Mouse (Mus musculus): ENCODE measurements around the gene Nutm2.
"Not testable (repeated sequence)": the region's sequence is repeated elsewhere in the genome, so short reads cannot be mapped to it uniquely, and the experiment has no call there.

The Nutm2 gene

DNA sequence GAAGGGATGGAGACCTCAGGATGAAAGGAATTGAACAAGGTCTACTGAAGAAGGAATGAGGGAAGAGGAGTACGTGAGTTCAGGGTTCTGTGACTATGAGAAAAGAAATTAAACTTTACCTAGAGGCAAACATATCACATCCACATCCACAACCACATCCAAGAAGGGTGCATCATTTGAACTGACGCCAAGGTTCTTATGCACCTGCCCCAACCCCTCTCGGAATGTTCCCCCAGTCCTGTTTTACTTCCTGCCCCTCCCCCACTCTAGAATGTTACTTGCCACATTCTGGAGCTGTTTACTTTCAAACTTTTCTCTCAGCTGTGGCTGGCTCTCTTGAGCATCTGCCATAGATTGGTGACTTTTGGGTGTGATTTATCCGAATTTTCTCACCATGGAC lies at the start of gene Nutm2:
Gene Nutm2 (plus strand): TSS at position 301 of the 400 bp plus-strand sequence.
- DNase-seq (ENCODE audit: low read depth, low spot score): no peak

DNA sequence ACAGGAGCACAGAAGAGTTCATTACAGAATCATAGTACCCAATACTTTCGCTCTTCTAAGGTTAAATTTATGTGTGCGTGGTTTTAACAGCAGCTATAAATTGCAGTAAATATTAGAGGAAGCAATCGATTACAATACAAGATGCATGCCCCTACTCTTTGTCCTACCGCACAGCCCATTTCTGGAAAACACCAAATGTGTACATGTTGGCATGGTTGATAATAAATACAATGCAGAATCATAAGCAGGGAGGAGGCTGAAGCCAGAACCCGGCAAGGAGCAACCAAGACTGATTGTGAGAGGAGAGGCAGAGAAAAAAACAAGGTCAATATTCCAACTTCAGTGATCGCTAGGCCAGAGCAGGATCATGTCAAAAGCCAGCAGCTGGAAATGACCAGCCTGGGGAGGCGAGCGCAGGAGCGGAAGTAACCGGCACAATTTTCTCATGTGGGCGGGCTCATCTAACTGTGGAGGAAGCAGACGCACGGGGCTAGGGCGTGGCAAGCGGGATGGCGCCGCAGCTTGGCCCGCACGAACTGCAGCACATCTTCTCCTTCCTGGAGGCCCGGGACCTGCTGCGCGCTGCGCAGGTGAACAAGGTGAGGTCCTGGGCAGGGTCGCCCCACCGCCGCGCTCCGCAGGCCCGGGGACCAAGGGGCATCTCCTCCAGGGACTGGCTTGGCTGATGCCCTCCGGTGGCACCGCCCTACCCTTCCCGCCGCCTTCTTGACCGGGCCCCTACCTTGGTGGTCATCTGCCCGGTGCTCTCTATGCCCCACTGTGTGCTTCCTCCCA lies 49.5 kb upstream of the Nutm2 start, which contains the start of gene Fbxw17:
Gene Fbxw17 (plus strand): TSS at position 476 of the 795 bp plus-strand sequence.
- DNase-seq (ENCODE audit: low read depth, low spot score): peak; percentile 80

DNA sequence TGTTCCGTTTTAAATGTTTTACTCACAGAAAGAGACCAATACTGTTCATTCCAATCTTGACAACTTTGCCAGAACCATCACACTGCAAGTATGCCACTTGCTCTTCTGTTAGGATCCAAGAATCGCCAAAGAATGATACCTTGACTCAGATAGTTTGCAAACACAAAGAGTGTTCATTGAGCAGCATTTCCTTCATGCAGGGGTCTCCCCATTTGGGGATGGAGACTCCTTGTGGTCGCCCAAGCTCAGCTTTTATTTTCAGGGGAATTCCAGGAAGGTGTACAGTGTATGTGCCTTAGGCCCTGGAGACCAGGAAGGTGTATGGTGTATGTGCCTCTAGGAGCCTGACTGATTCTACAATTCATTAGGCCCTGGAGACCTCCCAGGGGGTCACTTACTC lies 48.7 kb upstream of the Nutm2 start:
- peak; percentile 5 for DNase-seq (ENCODE audit: low read depth, low spot score)

- no peak for DNase-seq (ENCODE audit: low read depth, low spot score)
Observed at GRCm38 (mm10) chr13:50423625-50424209, 43.4 kb upstream of the Nutm2 start.

DNA sequence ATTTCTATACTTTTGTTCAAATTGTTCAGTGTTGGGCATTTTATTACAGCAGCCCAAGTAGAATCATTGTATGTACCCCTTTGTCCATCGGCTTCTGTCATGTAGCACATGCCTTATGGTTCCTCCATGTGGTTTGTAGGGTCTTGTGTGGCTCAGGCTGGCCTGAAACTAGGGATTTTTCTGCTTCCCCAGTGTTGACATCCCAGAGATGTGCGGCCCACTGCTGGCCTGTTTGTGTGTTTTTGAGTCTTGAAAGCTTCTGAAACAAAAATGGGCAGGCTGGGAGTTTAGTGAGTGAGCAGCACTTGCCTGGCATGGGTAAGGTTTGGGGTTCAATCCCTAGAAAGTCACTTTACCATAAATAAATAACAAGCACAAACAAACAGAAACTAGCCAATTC lies 42.6 kb upstream of the Nutm2 start:
- DNase-seq (ENCODE audit: low read depth, low spot score): no peak

- DNase-seq (ENCODE audit: low read depth, low spot score): no peak
Observed at GRCm38 (mm10) chr13:50426686-50427085, 40.4 kb upstream of the Nutm2 start.

GRCm38 (mm10) chr13:50443812-50444211 lies 23.3 kb upstream of the Nutm2 start, which contains the start of gene Gm47429:
Gm47429 (minus strand) TSS chr13:50443912.
- DNase-seq (ENCODE audit: low read depth, low spot score): no peak

- DNase-seq (ENCODE audit: low read depth, low spot score): no peak
Observed at GRCm38 (mm10) chr13:50445261-50445660, 21.8 kb upstream of the Nutm2 start.

DNA sequence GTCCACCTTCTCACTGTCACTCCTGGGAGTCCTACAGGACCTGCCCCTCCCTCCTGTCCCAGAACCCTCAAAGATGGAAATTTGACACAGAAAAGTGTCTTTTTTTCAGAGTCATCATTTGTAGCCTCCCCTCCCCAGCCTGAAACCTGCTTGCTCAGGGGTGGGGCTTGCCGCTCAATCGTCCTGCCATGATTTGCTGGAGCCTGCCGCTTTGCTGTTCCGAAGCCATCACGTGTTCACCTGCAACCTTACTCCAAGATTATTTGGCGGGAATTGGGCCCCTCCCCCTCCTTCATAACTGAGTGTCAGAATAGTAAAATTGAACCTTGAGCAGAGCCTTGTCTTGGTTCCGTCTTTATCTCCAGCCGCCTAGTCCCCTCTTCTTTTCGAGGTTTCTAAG lies 14.8 kb upstream of the Nutm2 start:
- not testable (repeated sequence) for DNase-seq (ENCODE audit: low read depth, low spot score)

DNA sequence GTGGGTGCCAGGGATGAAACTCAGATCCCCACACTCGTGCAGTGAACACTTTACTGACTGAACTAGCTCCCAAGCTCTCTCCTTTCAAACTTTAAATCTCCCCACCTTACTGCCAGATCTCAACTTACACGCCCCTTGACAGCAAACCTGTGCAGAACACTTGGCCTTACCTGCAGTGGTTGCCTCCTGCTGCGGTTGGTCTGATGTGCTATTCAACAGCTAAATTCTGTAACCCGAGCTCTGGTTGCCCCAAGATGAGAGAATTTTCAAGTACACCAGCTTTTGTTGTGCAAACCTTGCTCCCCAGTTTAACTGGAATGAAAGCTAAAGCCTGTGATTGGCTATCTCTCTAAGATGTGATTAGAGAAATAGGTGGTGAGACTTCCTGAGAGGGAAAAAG lies 13.7 kb upstream of the Nutm2 start:
- DNase-seq (ENCODE audit: low read depth, low spot score): no peak

DNA sequence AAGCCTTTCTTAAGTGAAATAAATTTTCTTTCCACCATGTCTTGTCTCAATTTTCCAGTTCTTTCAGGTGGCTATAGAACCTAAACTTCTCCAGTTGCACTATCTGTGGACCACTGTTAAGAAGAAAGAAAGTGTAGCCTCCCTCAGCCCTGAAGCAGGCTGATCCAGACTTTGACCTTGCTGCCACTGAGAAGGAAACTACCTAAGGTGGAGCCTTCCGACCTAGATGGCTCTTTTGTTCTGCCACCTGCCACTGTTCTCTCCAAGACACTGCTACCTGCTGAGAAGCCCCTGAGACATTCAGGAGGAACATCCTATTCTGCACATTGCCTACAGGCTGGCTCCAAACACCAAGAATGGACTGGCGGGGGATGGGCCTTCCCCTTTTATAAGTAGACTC lies 6.7 kb upstream of the Nutm2 start:
- DNase-seq (ENCODE audit: low read depth, low spot score): not testable (repeated sequence)

DNA sequence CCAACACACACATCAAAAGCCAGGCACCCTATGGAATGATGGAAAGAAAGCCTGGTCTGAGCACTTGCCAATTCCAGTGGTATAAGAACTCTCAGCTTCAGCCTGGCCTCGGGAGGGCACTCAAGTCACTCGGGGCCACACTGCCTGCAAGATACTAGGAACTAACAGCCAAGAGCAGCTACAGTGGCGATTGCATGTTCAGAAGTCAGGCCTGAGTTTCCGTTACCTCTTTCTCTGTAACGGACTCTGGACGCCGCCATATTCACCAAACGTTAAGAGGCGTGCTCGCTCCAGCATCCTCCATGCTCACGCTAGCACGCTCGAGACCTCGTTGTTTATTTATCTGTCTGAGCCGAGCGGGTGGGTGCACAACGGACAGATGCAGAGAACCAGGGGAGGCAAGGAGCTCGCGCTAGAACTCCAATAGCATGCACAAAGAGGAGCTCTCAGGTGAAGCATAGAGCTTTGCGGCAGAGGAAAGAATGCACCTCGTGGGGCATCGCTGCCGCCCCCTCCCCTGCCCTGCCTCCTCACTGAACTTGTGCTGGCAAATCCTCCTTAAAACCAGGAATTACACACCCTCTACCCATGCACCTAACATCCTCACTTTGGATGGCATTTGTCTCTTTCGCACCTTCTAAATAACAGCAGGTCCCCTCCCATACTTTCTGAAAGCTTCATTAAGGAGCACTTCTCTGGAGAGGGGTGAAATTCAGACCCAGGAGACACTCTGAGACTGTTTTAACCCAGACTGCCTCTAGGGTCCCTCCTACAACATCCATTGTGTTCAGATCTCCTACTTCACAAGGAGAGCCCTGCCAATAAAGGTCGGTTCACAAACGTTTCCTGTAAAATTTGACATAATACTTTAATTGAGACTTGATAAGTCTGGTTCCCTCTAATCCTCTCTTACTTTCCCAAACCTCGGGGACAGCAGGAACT lies 2.2 kb upstream of the Nutm2 start:
- DNase-seq (ENCODE audit: low read depth, low spot score): no peak

- not testable (repeated sequence) for DNase-seq (ENCODE audit: low read depth, low spot score)
Observed at GRCm38 (mm10) chr13:50488510-50488909, 21.4 kb downstream of the Nutm2 start.

- not testable (repeated sequence) for DNase-seq (ENCODE audit: low read depth, low spot score)
Observed at GRCm38 (mm10) chr13:50510470-50511343, 43.6 kb downstream of the Nutm2 start.

All from CD4-positive, CD25-positive, alpha-beta regulatory T cell, adult 2 months (primary cell).